Mouse (Mus musculus) testis, adult 2 months (tissue): ENCODE measurements at regions not wholly inside any gene's neighbourhood (a gene's known extent, or its start where the extent isn't known, plus 50 kb on each side); places are given as distances from the start of the nearest gene placed in this dataset.

Experiments used
- CTCF ChIP-seq: fragments of 200-500 bp; IDR thresholded peaks from 2 replicates; pipeline ENCODE4 v1.5.1; 2012; ENCODE audit warnings: low read depth, mild to moderate bottlenecking, inconsistent platforms, low read length, moderate library complexity; ENCODE audit not compliant: control insufficient read depth, insufficient read depth, insufficient replicate concordance
- POLR2A ChIP-seq: fragments of 200-500 bp; IDR thresholded peaks from 2 replicates; pipeline ENCODE4 v1.6.1; 2012; ENCODE audit warnings: low read depth, mild to moderate bottlenecking, inconsistent platforms, low read length, moderate library complexity; ENCODE audit not compliant: control insufficient read depth

DNA sequence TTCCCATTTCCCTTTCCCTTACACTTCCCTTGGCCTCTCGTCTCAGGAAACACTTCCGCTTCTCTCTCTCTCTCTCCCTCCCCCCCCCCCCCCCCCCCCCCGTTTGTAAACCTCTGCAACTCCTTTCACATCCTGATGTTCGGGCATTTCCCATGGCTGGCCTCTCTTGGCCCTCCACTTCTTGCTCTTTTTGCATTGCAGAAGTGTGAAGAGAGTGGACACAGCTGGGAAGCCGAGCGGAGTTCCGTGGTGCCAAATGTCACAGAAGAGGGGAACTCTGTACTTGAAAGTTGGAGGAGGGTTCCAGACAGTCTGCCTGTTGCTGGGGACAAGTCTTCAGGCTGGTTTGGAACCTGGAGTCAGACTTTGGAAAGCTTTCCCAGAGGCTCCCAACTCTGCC lies 179.2 kb upstream of the Tab2 start:
- TF ChIP-seq POLR2A (no peak), CTCF (no peak)
